Mouse (Mus musculus) right cerebral cortex, postnatal 25 days (tissue): ENCODE data around the gene Rer1.
A peak's percentile ranks its signal among the peaks of the same experiment; 100 is the strongest.

ENCODE experiments used
- DNase-seq: peaks from one replicate; pipeline ENCODE4 v3.0.0; 2022

Rer1 gene

DNA sequence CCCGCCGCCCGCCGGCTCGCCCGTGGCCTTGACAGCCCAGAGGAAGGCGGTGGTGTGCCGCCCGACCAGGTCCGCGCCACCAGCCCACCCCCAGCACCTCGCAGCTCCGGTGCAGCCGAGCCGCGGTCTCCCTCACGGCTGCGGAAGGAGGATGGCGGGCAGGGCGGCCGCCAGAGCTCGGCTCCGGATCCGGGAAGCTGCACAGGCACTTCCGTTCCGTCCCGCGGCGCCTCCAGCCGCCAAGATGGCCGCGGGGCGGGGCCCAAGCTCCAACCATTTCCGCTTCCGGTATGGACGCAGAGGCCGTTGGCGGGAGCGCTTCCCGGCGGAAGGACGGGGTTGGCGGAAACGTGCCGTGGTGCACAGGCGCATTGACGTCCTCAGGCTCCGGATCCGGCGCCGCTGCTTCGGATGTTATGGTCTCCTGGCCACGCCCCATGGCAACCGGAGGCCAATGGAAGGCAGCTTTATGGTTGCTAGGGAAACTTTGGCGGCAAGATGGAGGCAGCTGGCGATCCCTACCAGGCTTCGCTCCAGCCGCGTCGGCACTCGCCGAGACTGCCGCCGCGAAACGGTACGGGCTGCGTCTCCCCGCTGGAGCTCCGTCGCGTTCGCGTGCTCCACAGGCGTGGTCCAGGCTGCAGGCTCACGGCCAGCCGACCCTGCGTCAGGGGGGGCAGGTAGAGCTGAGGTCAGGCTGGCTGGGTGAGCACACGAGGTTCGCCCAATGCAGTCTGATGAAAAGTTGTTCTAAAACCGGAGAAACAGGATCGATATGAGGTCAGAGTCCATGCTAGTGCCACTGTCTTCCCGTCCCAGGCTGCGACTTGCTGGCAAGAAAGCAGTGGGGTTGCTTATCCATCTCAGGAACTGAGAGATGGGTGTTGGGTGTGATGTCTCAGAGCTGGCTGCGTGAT, at the start of gene Rer1, which contains the start of gene Morn1:
Gene Rer1 (minus strand): TSS at position 275 of the 917 bp plus-strand sequence.
Gene Morn1 (plus strand): TSS at position 470 of the 917 bp plus-strand sequence.
- DNase-seq: peak; percentile 100

DNA sequence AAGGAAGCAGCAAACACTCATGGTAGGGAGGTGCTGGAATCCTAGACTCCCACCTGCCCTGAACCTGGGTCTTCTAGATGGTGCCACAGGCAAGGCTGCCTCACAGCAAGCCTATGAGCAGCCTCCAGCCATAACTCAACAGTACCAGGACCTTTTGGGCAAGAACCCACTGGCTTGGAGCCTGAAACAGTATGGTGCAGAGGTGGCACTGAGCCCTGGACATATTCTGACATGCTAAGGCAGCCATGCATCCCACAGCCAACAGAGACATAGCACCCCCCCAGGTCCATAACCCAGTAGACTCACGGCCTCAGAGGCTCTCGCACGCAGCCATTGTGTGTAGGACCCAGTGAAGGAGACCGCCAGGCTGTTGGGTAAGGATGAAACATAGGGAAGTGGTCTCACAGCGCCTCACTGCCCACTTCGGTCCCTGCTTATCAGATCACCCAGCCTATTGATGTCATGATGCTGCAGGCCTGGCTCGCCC, 48.5 kb upstream of the Rer1 start:
- no peak for DNase-seq

DNA sequence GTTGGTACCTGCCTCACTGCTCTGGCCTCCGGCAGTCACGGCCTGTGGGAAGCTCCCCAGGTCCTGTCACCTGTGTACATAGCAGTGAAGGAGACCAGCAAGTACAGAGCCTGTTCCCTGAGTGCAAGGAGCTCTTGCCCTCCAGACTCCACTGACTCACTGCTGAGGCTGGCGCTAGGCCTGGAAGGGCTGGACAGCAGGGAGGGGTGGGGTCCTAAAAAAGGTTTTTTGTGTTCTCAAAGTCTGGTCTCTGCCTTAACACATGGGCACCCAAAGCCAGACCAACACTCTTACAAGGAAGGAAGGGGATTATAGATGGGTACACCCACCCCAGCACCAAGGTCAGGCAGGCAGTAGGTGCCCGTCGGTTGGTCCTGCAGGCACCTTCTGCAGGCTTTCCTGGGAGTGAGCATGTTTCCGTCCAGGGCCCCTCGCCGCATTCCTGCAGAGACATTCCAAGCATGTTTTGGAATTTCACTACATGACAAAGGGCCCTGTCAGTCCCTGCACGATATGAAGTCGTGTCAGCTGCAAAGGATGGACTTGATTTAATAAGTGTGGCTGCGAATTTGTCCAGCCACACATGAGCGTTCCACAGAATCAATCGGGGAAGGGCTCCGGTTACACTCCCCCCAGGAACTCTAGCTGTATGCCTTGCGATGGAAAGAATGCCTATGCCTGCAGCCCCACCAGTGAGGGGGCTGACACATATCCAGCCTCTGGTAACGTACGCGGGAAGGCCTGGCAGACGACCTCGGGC, 47.7 kb upstream of the Rer1 start:
- DNase-seq: no peak

DNA sequence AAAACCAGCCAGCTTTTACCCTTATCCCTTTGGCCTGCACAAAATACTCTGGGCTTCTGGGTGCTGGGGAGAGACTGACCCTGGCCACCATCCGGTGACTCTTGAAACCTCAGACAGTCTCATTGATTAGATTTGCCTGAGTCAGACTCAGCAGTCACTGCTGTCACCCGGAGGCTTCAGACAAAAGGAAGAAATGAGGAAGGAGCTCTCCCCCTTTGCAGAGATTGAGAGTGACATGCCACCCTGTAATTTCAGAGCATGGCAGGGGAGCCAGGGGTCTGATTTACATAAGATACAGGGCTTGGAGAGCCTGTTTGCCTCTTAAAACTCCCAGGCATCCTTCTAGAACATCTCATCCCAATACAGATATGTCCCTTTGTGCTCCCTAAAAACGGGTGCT, 47.0 kb upstream of the Rer1 start:
- no peak for DNase-seq

DNA sequence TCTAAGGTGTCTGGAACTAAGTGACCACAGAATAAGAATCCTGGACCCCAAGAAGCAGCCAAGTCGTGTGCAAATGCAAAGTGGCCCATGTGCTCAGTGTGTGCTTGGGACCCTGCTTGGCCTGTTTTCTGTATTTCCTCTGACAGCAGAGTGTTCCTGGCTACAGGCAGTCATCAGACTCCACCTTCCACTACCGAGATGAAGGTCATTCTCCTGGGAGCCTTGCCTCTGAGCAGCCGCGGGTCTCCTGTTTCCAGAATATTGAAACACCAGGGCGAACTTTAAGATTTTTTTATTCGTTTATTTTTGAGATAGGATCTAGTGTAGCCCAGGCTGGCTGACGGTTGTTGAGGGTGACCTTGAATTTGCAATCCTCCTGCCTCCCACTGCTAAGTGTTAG, 44.4 kb upstream of the Rer1 start:
- DNase-seq: no peak

DNA sequence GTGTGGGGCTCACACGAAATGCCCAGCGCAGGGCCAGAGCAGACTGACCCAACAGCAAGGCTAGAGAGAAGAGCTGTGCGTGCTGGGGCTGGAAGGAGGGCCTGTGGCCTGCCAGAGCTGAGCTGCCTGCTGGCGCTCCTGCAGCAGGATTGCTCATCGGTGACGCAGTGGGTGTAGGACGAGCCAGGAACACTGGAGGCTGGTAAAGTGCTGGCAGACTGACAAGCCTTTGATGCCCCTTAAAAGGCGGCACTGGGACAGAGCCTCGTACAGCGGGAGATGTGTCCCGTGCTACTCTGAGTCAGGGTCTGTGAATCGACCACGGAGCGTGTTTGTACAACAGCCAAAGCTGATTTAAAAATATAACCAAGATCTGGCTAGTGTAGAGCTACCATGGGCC, 43.8 kb upstream of the Rer1 start:
- peak; percentile 88 for DNase-seq

- peak; percentile 66 for DNase-seq
Observed at GRCm38 (mm10) chr4:155129132-155129917, 43.1 kb upstream of the Rer1 start.

- DNase-seq: no peak
Observed at GRCm38 (mm10) chr4:155128411-155128810, 42.2 kb upstream of the Rer1 start.

GRCm38 (mm10) chr4:155126602-155127372, 40.6 kb upstream of the Rer1 start:
- no peak for DNase-seq

DNA sequence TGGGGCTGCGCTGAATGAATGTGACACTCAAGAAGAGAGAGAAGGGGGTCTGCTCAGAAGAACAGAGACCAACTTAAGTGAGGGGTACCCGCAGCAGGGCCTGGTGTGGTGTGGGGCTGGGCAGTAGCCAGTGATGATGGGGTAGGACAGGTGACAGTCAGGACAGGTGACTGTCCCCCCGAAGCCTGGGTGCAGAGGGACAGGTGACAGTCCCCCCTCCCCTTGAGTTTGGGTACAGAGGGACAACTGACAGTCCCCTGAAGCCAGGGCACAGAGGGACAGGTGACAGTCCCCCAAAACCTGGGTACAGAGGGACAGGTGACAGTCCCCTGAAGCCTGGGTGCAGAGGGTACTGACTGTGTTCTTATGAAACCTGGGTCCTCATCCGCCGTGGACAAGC, 40.0 kb upstream of the Rer1 start:
- DNase-seq: no peak

GRCm38 (mm10) chr4:155125310-155125709, 39.1 kb upstream of the Rer1 start:
- no peak for DNase-seq

DNA sequence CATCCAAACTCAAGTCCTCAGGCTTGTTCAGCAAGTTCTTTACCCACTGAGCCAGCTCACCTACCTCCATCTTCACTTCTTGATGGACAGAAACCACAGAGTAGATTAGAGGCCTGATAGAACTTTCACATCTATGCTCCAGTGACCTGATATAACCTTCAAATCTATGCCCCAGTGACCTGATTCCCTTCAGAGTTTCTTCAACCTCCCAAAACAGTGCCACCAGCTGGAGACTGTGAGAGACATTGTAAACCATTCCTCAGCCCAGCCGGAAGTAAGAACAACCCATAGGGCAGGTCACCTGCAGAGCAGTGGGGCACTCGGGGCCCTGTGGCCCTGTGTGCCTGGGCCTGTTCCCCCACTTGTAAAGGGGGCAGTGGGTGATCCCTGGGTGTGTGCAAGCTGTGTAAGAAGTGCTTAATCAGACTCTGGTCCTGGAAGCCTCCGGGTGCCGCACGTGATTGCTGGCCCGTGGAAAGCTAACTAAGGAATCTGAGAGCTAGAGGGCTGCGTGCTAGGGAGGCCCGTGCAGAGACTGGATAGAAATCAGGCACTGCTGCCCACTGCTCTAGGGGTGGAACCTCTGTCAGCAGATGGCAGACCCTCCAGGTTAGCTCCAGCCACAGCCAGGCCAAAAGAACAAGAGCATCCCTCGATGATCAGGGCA, 37.8 kb upstream of the Rer1 start:
- DNase-seq: no peak

GRCm38 (mm10) chr4:155122444-155123040, 36.4 kb upstream of the Rer1 start:
- DNase-seq: peak; percentile 95

GRCm38 (mm10) chr4:155121915-155122443, 35.8 kb upstream of the Rer1 start:
- no peak for DNase-seq

- no peak for DNase-seq
Observed at GRCm38 (mm10) chr4:155121222-155121621, 35.0 kb upstream of the Rer1 start.

DNA sequence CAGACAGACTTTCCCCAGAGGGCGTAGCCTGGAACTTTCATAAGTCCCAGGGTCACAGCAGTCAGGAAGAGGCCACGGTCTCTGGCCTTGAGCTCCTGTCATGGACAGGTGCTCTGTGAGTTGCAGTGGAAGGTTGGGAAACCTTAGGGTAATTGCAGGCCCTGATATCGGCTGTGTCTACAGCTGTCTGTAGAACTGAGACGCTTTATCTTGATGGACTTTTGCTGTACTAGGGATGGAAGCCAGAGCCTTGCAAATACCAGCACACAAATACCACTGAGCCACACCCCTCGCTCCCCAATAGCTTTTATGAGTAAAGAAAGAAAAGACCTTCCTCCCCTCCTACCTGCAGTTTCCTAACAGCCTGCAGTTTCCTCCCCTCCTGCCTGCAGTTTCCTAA, 34.4 kb upstream of the Rer1 start:
- no peak for DNase-seq

- DNase-seq: no peak
Observed at GRCm38 (mm10) chr4:155120038-155120437, 33.9 kb upstream of the Rer1 start.

- no peak for DNase-seq
Observed at GRCm38 (mm10) chr4:155118278-155118677, 32.1 kb upstream of the Rer1 start.

- no peak for DNase-seq
Observed at GRCm38 (mm10) chr4:155117396-155117978, 31.3 kb upstream of the Rer1 start.

DNA sequence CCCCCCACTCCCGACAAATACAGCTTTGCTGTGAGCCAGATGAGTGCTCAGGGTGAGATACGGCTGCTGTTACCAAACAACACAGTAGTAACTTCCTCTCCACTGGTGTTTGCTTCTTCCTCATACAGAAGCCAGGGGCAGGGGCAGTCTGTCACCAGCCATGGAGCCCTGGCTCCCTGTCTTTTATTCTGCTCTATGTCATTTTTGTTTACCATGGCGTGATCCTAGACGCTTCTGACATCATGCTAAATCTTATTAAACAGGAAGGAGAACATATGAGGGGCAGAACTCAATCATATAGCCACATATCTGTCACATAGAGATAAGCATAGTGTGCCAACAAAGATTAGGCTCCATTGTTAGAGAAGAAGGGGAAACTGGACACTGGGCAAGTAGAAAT, 30.4 kb upstream of the Rer1 start:
- no peak for DNase-seq
